29 mouse cellular contexts compared by ENCODE assay signal in the genomic region with DNA sequence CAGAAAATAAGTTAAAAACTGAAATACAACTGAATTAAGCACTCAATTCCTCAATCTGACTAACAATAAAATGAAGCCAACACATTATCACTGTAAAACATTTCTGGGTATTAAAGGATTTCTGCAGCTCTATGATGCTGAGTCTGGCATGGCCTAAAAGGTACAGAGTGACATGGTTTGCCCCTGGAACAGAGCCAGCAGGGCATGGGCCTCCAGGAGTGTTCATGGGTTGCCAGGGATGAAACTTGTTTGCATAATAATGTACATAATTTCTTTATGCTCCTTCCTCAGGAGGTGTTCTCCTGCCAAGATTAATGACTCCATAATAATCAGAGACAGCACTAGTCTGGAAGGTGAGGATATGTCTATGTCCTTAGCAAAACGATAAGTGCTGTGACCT. TPM values are rescaled to one million over a fixed set of nuclear protein-coding genes. Genes with fewer than 3 reads are reported as not detected.
DNase-seq lines count a peak whose midpoint lies in the region; ATAC-seq and TF ChIP-seq lines count a peak whose summit lies in the region.
"Had no signal": no experiment of that assay in that cellular context is flagged by ENCODE, and none has a peak within 500 bp of the region (broad histone marks: within the 10 kb centered on the region; RNA-seq: fewer than 3 reads in every experiment).

No protein-coding gene starts in this region.

- DNase-seq in cerebellum, adult 2 months, result peak; percentile 29 to 44
- DNase-seq in cerebellum, adult 11 months, result no peak
- peak; percentile 24 for DNase-seq in midbrain, embryonic 14.5 days
- peak; percentile 37 to 43 for DNase-seq in cerebellum, postnatal 14 days
- DNase-seq in lung, adult 2 months, result no peak
- DNase-seq in layer of hippocampus, postnatal 10 days (ENCODE audit: low spot score in 2 of 2), result no peak
- DNase-seq in urinary bladder, postnatal 25 days (ENCODE audit: low spot score), result no peak
- DNase-seq: adrenal gland, postnatal 14 days; embryo, embryonic 11 days; forebrain, postnatal 0 days; heart, postnatal 10 days; kidney, adult 11 months; kidney, postnatal 25 days; lung, postnatal 36 days; right cerebral cortex, postnatal 25 days had no signal

- H3K4me1 ChIP-seq in cerebellum, adult 2 months (ENCODE audit: control insufficient read depth, insufficient read depth, low read length), result peaks cover 3% of the 10 kb centered on the region; the same call in 1 of the 2 replicates
- H3K4me1 ChIP-seq in midbrain, embryonic 14.5 days (ENCODE audit: control insufficient read depth, insufficient read depth, low read length), result no peaks in the 10 kb centered on the region
- H3K4me1 ChIP-seq in midbrain, embryonic 15.5 days, result 0 out of 2 replicates have a peak, but pooled peaks cover 2% of the 10 kb centered on the region
- no peaks in the 10 kb centered on the region for H3K4me1 ChIP-seq in lung, adult 2 months (ENCODE audit: control insufficient read depth, insufficient read depth, low read length)
- H3K4me1 ChIP-seq: embryonic facial prominence, embryonic 12.5 days; heart, embryonic 13.5 days; kidney, embryonic 15.5 days; limb, embryonic 10.5 days; limb, embryonic 15.5 days; liver, embryonic 15.5 days; lung, embryonic 15.5 days; midbrain, embryonic 12.5 days; stomach, embryonic 15.5 days had no signal

- TF ChIP-seq POLR2A in cerebellum, adult 2 months (IDR thresholded peaks at IDR 0.05; ENCODE audit: borderline replicate concordance, insufficient read depth, low read length), result no peak
- TF ChIP-seq POLR2A in lung, adult 2 months (IDR thresholded peaks at IDR 0.05; ENCODE audit: borderline replicate concordance, extremely low read depth, low read depth, low read length), result no peak

- WGBS in cerebellum, adult 2 months, result 12% methylated on average over 1 of the region's 1 CpGs
- 70% methylated on average over 1 of the region's 1 CpGs for WGBS in midbrain, embryonic 14.5 days
- 70% methylated on average over 1 of the region's 1 CpGs for WGBS in midbrain, embryonic 15.5 days
- 76% methylated on average over 1 of the region's 1 CpGs for WGBS in lung, adult 2 months

- no peaks in the 10 kb centered on the region for H3K27me3 ChIP-seq in cerebellum, adult 2 months (ENCODE audit: control insufficient read depth, insufficient read depth, low read length)
- no peaks in the 10 kb centered on the region for H3K27me3 ChIP-seq in midbrain, embryonic 14.5 days (ENCODE audit: control insufficient read depth, insufficient read depth, low read length)
- H3K27me3 ChIP-seq in midbrain, embryonic 15.5 days (replicated peaks), result no peaks in the 10 kb centered on the region
- H3K27me3 ChIP-seq: embryonic facial prominence, embryonic 12.5 days; heart, embryonic 13.5 days; hindbrain, embryonic 15.5 days; kidney, embryonic 15.5 days; limb, embryonic 15.5 days; liver, embryonic 15.5 days; lung, embryonic 15.5 days; midbrain, embryonic 12.5 days; neural tube, embryonic 15.5 days; stomach, embryonic 15.5 days had no signal

- H3K9me3 ChIP-seq in midbrain, embryonic 14.5 days (ENCODE audit: control insufficient read depth, low read length), result no peaks in the 10 kb centered on the region
- H3K9me3 ChIP-seq in midbrain, embryonic 15.5 days, result no peaks in the 10 kb centered on the region
- H3K9me3 ChIP-seq: embryonic facial prominence, embryonic 12.5 days; heart, embryonic 13.5 days; hindbrain, embryonic 15.5 days; kidney, embryonic 15.5 days; limb, embryonic 10.5 days; limb, embryonic 15.5 days; liver, embryonic 15.5 days; lung, embryonic 15.5 days; midbrain, embryonic 12.5 days; neural tube, embryonic 15.5 days; stomach, embryonic 15.5 days had no signal

- H3K27ac ChIP-seq in cerebellum, adult 2 months (ENCODE audit: insufficient read depth, low read length), result no peak overlapping the region
- no peak overlapping the region for H3K27ac ChIP-seq in midbrain, embryonic 14.5 days (replicated peaks; ENCODE audit: low read depth, low read length)
- no peak overlapping the region for H3K27ac ChIP-seq in midbrain, embryonic 15.5 days
- H3K27ac ChIP-seq: embryonic facial prominence, embryonic 12.5 days; heart, embryonic 13.5 days; hindbrain, embryonic 15.5 days; kidney, embryonic 15.5 days; left cerebral cortex, adult 2 months; limb, embryonic 10.5 days; limb, embryonic 15.5 days; liver, embryonic 15.5 days; lung, embryonic 15.5 days; midbrain, embryonic 12.5 days; neural tube, embryonic 15.5 days; stomach, embryonic 15.5 days had no signal

- no peak for ATAC-seq in midbrain, embryonic 14.5 days (ENCODE audit: low FRiP score, low TSS enrichment)
- no peak for ATAC-seq in midbrain, embryonic 15.5 days (replicated peaks)
- ATAC-seq: forebrain, postnatal 0 days; inflammation-experienced regulatory T-cells, adult 6 months had no signal

- H3K36me3 ChIP-seq in midbrain, embryonic 14.5 days (ENCODE audit: control insufficient read depth, insufficient read depth, low read length), result no peaks in the 10 kb centered on the region
- H3K36me3 ChIP-seq in midbrain, embryonic 15.5 days (replicated peaks), result no peaks in the 10 kb centered on the region
- H3K36me3 ChIP-seq: embryonic facial prominence, embryonic 12.5 days; hindbrain, embryonic 15.5 days; limb, embryonic 15.5 days; liver, embryonic 15.5 days; lung, embryonic 15.5 days; midbrain, embryonic 12.5 days; neural tube, embryonic 15.5 days; stomach, embryonic 15.5 days had no signal

- H3K4me3 ChIP-seq in cerebellum, adult 2 months (replicated peaks; ENCODE audit: insufficient read depth, low read depth, low read length), result no peak overlapping the region
- H3K4me3 ChIP-seq in midbrain, embryonic 14.5 days (replicated peaks; ENCODE audit: low read depth, low read length), result no peak overlapping the region
- H3K4me3 ChIP-seq in midbrain, embryonic 15.5 days, result no peak overlapping the region
- H3K4me3 ChIP-seq in lung, adult 2 months (replicated peaks; ENCODE audit: extremely low read depth, low read depth, low read length), result no peak overlapping the region
- H3K4me3 ChIP-seq: embryonic facial prominence, embryonic 12.5 days; heart, embryonic 13.5 days; hindbrain, embryonic 15.5 days; kidney, embryonic 15.5 days; left cerebral cortex, adult 2 months; limb, embryonic 10.5 days; limb, embryonic 15.5 days; liver, embryonic 15.5 days; lung, embryonic 15.5 days; midbrain, embryonic 12.5 days; neural tube, embryonic 15.5 days; stomach, embryonic 15.5 days had no signal

- no peak for TF ChIP-seq CTCF in cerebellum, adult 2 months (IDR thresholded peaks at IDR 0.05; ENCODE audit: borderline replicate concordance, insufficient read depth, low read depth, low read length)
- no peak for TF ChIP-seq CTCF in lung, adult 2 months (IDR thresholded peaks at IDR 0.05; ENCODE audit: insufficient read depth, low read length)

- no peak overlapping the region for H3K4me2 ChIP-seq in midbrain, embryonic 14.5 days (ENCODE audit: low read length)
- no peak overlapping the region for H3K4me2 ChIP-seq in midbrain, embryonic 15.5 days
- H3K4me2 ChIP-seq: embryonic facial prominence, embryonic 12.5 days; heart, embryonic 13.5 days; hindbrain, embryonic 15.5 days; kidney, embryonic 15.5 days; limb, embryonic 15.5 days; liver, embryonic 15.5 days; lung, embryonic 15.5 days; midbrain, embryonic 12.5 days; neural tube, embryonic 15.5 days; stomach, embryonic 15.5 days had no signal

- no peak overlapping the region for H3K9ac ChIP-seq in midbrain, embryonic 14.5 days (replicated peaks; ENCODE audit: low read length)
- no peak overlapping the region for H3K9ac ChIP-seq in midbrain, embryonic 15.5 days
- H3K9ac ChIP-seq: embryonic facial prominence, embryonic 12.5 days; forebrain, postnatal 0 days; heart, embryonic 13.5 days; hindbrain, embryonic 15.5 days; kidney, embryonic 15.5 days; limb, embryonic 15.5 days; liver, embryonic 15.5 days; lung, embryonic 15.5 days; midbrain, embryonic 12.5 days; neural tube, embryonic 15.5 days; stomach, embryonic 15.5 days had no signal

RNA-seq across cellular contexts. Expression of gene Braf, which starts 32.1 kb away (rescaled TPM):
- polyA plus RNA-seq in cerebellum, adult 2 months (2012; rRNA removed), result 33.8 and 35.9 TPM in 2 replicates
- polyA plus RNA-seq in midbrain, embryonic 14.5 days (2014; fragmentation: Nextera tagmentation; extraction: Ambion mirVana), result 22.5 and 25.9 TPM in 2 replicates
- 23.7 and 26.3 TPM in 2 replicates for polyA plus RNA-seq in midbrain, embryonic 15.5 days (2015; fragmentation: Nextera tagmentation; extraction: Ambion mirVana)
- 7.7 and 14.6 TPM in 2 replicates for polyA plus RNA-seq in lung, adult 2 months (2012; rRNA removed)
- 10 to 100 TPM; 85.5 to 88.4 TPM for total RNA-seq in layer of hippocampus, postnatal 10 days (2021)

Comparison
In these comparisons a context has a peak if more than half of its experiments do, and no peak if none do; other contexts are left out.
1. DNase-seq: peak in cerebellum, adult 2 months (2 of 2), midbrain, embryonic 14.5 days (single experiment) and cerebellum, postnatal 14 days (2 of 2); none in cerebellum, adult 11 months (single experiment), lung, adult 2 months (single experiment), layer of hippocampus, postnatal 10 days (0 of 2) and urinary bladder, postnatal 25 days (single experiment).